Mouse (Mus musculus): ENCODE results near the gene Chgb.

GRCm38 (mm10) chr2:132770822-132771221 is 10.3 kb upstream of the Chgb start:
- no peak for TF ChIP-seq CTCF (IDR thresholded peaks at IDR 0.05; ENCODE audit: low read depth, low read length)
- TF ChIP-seq POLR2A (IDR thresholded peaks at IDR 0.05; ENCODE audit: borderline replicate concordance, low read depth, low read length), result no peak

Measured in bone marrow macrophage, adult 2 months (primary cell).